Mouse (Mus musculus) ovary, postnatal 14 days (tissue): ENCODE measurements at regions not wholly inside any gene's neighbourhood (a gene's known extent, or its start where the extent isn't known, plus 50 kb on each side); places are given as distances from the start of the nearest gene placed in this dataset.

Source experiments
- DNase-seq: peaks from one replicate; pipeline ENCODE4 v3.0.0; 2022; ENCODE audit warnings: low spot score

DNA sequence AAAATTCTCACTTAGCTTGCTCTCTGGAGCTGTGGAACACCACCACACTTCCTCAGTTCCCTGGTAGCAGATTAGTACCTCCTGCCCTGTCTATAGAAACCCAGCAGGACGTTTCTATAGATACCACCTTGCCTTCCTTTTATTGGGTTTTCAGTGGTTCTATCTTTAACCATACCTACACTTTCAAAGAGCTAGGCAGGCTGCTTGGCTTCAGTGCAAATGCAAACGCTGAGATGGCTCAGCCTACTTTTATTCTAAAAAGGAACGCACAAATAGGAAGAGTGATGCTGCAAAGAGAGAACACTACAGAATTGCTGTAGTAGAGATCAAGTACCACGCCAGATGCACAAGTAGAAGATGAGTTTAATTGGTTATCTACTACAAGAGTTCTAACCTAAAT is 120.9 kb upstream of the Ifne start:
- DNase-seq: no peak

DNA sequence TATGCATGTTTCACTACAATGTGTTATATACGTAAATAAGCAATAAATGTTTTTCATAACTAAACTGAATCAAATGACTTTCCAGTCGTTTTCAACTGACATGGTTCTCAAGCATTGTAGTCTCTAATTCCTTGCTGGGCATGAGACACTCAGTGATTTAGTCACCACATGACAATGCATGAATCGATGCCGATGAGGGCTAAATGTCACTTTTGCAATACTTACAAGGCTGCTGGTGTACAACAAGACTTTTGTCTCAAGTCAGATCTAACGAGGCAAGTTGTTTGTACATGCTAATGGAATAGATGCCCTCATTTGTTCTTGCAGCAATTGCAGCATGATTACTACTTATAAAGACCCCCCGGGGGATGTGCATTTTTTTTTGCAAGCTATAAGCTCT is 120.2 kb upstream of the Ifne start:
- DNase-seq: no peak

DNA sequence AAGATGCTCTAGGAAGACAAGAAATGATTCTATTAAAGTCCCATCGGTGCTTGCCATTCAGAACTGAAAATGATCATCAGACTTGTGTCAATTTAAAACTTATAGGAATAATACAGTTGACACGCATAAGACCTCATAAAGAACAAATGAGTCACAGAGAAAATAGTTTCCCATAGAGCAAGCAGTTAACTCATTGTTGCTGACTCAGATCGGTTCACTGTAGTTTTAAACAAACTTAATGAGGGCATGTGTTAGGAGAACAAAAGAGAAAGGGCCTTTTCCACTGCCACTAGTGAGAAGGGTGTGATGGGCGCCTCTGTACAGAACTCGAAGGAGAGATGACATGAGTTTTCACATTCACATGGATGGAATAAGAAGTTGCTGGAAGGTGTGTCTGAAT is 118.3 kb upstream of the Ifne start:
- DNase-seq: no peak

DNA sequence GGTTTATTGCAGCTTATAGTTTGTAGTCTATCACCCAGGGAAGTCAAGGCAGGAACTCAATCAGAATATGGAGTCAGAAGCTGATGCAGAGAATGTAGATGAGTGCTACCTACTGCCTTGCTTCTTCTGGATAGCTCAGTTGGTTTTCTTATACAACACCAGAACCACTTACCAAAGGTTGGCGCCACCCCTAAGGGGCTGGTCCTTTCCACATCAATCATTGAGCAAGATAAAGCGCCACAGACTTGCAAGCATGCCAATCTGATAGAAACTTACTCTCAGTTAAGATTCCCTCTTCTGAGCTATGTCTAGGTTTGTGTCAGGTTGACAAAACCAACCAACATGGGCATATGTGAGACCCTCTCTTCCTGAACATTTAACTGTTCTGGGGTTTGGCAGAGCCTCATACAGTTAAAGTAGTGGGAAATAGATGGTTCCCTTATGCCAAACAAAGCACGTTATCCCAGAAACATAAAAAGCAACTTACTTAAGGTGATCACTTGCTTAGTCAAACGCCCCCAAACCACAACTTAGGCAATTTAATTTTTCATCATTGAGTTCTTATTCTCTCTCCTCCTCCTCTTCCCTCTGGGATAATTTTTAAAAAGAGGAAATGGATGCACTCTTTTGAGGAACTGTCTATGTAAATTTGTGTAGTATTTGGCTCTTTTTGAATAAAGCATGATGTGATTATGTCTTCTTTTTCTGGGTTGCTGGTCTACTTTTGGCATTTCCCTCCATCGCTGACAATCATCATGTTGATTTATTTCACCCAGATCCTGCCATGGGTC is 115.3 kb upstream of the Ifne start:
- DNase-seq: no peak

DNA sequence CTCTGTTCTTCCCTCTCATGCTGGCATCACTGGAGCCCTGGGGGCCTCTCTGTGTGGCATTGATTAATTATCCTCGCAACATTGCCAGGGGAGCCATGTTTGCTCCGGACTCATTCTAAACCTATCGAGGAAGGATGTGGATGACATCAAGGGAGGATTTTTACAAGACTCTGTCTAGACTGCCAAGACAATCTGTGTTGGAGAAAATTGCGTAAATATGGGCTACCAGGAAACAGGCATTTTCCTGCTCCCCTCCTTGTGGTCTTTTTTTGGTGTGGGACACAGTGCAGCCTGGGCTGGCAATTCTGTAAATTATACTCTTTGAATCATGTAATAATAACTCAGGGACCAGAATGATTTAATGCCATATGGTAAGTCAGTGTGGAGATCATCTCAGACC is 114.5 kb upstream of the Ifne start:
- DNase-seq: no peak

DNA sequence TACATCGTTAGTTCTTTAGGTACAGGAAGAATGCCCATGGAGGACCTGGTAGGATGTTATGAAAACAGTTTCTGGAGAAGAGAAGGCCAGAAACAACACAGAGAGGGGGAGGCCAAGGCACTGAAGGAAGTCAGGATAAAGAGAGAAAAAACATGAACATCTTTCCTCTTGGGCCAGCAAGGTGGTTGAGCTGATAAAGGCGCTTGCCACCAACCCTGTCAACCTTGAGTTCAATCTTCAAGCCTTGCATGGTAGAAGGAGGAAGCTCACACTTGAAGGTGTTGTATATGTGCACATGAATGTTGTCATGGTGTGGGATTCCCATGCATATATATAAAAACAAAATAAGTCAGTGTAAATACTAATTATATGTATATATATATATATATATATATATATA is 112.5 kb upstream of the Ifne start:
- no peak for DNase-seq

DNA sequence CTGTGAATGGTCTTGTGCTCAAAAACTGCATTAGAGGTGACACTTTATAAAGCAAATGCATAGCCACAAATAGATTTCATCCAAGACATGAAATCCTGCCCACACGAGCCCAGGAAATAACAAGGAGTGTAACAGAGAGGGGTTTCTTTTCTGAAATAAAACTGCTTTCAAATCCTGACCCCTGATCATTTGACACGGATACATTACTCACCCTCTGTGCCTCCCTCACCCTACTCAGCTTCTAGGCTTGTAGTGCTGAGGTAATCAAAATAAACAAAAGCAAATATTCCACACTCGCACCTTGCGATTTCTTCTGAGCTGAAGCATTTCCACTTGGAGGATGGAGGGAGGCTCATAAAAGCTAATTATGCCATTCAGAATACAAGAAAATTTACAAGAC is 108.4 kb upstream of the Ifne start:
- DNase-seq: no peak

DNA sequence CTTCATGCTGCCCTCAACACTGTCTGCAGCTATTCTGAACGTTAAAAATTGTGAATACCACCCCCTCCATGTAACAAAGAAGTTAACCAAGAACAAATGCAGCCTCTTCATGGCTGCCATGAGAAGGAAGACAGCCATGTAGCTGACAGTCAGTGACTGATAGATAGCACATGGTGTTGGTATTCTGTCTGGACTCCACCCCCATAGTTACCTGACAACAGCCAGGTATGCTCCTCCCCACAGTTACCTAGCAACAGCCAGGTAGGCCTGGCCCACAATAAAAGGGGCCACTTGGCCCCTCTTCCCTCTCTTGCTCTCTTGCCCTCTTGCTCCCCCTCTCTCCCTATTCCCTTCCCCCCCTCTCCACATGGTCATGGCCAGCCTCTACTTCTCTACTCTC is 107.1 kb upstream of the Ifne start:
- no peak for DNase-seq

DNA sequence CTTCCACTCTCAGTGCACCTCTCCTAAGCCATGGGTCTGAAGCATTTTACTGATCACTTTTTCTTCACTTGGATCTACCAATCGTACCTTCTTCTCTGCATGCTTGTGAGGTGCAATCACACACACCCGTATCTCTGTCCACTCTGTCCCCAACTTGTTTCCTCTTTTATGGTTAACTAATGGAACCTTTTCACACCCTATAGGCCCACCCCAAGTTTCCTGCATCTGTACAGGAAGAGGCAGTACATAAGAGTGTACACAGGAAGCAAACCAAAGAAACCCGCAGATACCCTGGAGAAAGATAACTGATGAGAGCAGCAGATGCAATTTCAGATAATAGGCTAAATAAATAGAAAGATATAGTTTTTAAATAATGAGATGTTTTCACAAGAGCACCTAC is 102.5 kb upstream of the Ifne start:
- DNase-seq: no peak

DNA sequence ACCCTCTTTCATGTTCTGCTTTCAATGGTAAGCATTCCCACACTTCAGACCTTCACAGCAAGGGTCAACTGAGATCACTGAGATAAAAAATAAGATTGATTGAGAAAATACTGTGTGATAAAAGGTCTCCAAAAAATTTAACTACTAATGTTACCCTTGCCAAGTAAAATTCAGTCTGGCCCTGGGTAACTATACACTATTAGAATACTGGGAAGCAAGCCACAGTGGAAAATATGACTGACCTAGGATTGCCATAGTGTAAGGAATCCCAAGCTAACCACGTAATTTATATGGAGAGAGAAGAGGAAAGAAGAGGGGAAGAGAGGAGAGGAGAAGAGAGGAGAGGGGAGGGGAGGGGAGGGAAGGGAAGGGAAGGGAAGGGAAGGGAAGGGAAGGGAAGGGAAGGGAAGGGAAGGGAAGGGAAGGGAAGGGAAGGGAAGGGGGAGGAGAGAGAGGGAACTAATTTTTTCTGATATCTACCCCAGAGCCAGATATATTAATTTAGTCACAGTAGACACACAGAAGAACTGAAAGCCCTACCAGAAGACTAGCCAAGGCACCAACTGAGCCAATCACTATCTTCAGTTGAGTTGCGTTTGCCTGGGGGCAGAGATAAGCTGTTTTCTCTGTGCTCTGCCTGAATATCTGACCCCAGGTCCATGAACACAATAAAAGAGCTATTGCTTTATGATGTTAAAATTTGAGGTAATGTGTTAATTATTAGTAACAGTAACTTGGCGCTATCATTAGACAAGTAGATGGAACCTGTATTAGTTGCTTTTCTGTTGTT is 97.3 kb upstream of the Ifne start:
- DNase-seq: no peak

DNA sequence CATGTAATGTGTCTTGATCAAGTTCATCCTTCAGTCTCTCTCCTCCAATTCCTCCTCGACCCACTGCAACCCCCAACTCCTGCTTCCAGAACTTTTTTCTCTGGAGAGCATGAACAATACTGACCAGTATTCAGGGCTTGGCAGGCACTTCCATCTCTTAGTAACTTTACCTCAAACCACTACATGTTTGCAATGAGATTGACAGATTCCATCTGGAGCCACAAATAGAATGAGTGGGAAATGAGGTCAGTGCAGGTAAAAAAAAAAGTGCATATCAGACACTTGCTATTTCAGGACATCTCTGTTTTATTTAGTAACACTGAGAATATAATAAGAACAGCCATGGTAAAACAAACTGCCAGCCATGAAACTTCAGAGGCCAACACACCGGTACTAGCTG is 94.5 kb upstream of the Ifne start:
- DNase-seq: no peak

DNA sequence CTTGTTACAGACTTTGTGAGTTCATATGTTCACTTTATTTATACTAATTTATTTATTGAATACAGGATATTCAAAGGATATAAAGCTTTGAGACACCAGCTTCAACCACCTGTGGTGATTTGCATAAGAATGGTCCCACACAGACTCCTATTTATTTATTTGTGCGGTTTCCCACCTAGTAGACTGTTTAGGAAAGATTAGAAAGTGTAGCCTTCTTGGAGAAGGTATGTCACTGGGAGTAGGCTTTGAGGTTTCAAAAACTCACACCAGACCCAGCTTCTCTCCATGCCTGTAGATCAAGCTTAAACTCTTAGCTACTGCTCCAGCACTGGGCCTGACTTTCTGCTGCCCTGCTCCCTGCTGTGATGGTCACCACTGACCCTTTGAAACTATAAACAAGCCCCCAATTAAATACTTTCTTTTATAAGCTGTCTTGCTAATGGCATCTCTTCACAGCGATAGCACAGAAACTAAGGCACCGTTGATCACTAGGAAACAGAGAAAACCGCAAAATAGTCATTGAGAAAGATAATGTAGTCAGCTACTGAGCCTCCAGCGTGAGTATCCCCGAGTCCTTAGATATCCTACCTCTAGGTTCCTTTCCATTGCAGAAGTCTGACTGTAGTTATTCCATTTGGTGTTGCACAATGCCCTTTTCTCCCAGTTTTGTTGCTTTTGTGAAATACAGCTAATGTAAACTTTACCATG is 89.3 kb upstream of the Ifne start:
- DNase-seq: no peak

DNA sequence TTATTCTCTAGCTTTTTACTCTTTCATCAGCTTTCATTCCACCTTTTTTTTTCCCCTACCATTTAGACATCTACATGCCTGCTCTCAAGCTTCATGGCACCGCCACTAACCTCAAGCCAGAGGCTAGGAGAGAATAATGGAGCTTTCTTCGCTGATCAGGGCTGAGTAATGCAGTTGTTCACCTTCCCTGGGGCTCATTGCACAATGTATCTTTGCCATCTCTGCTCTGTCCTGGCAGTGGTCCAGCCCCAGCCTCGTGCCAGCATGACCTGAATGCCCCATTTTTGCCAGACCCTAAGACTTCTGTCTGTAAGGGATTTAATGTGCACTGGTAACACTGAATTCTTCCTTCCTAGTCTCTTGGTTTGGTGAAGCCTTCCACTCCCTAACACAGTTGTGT is 79.6 kb upstream of the Ifne start:
- no peak for DNase-seq

DNA sequence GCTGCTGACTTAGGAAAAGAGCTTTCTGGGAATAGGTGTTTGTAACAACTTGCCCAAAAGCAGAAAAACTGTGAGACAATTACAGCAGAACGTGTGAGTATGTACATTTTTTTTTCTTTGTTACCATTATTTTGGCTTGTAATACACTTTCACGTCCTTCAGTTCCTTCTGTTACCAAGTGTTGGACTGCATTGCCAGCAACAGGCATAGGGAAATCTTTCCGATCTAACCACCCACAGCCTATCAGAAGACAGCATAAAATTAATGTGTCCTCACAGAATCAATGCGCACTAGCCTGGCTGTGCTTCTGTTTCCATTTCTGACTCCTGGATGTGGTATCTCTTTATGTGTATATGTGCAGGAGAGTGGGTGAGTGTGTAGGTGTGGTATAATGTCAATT is 76.6 kb upstream of the Ifne start:
- no peak for DNase-seq

DNA sequence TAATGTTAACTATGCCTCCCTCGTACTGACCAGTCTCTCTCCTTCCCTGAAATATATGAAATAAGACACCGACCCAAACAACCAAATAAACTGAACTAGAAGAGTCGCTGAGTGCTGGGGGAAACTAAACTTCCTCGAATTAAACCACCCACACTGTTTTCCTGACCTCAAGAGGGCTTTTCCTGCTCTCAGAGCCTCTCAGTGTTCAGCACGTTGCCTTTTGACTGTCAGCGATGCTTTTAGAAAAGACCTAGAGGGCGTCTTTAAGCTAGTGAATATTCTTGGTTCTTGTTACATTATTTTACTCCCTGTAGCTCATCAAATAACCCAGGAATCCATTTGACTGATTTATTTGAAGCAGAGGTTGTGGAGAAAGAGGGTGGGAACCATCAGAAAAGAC is 76.2 kb upstream of the Ifne start:
- no peak for DNase-seq

DNA sequence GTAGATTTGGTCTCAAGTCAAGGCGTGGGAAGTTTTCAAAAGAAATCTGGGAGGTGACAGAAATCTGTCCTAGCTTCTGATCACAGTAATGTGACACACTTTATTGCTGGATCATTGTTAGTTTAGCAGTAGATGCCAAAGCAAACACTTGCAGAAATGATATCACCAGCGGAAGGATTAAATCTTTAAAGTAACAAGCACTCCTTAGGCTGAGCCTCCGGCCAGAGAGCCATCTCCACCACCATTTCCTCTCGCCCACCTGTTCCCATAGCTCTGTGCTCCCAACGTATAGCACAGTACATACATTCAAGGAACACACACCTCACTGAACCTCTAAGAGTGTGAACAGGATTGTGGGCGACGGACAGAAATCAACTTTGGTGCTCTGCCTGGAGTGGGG is 75.6 kb upstream of the Ifne start:
- no peak for DNase-seq

DNA sequence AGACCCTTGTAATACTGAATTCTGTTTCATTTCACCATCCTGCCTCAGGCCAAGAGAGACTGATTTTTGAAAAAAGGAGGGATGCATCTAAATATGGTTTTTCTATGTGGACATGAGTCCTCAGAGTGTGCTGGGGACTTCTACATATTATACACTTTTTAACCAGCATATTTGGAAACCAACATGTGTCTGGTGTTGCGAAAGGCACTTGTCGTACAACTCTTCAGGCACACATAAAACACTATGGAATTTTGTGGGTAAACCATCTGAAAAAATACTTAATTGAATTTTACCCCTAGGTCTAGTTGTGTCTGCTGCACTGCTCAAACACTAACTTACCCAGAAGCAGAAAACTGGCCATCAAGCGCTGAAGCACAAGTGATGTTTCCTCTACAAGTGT is 74.0 kb upstream of the Ifne start:
- no peak for DNase-seq

DNA sequence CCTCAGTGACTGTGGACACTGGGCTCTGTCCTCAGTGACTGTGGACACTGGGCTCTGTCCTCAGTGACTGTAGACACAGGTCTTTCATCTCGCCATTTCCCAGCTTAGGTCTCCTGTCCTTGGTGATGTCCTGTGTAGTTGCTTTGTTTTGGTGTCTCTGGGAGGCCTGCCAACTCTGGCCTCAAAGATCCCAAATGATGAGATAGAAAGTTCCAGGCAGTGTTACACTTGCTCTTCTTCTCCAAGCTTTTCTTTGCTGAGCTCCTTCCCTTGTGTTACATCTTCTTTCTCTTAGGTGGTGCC is 71.0 kb upstream of the Ifne start:
- no peak for DNase-seq

DNA sequence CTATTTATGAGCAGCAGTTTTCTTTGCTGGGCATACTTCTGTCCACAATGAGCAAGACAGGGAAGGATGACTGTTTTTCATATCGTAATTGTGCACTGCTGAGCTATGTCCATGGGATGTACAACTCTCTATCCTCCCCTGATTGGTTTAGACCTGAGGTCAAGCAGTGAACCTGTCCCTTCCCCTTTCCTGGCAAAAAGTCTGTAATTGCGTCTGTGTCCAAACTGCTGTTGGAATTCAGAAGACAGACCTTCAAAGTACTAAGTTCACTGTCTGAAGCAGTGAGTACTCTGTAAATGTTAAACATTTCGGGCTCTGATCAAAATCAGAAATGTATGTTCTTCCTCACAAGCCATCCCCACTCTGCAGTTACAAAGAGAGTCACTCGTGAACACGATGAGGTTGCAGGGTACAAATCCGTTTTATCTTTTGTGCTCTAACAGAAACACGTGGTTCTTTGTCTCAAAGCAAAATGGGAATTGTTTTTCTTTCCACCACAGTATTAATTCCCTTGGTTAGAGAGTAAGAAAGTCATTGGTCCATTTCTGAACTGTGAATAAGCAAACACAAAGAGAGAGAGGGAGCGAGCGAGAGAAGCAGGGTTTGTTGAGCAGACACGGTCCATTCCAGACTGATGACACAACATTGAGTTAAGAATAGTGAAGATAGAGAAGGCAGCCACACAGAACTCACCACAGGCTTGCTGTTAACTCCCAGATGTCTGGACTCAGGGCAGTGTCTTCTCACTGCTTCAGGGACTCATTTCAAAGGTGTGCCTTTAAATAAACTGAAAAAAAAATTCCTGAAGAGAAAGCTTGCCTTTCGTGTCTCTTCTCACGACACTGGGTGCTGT is 70.4 kb upstream of the Ifne start:
- DNase-seq: no peak

DNA sequence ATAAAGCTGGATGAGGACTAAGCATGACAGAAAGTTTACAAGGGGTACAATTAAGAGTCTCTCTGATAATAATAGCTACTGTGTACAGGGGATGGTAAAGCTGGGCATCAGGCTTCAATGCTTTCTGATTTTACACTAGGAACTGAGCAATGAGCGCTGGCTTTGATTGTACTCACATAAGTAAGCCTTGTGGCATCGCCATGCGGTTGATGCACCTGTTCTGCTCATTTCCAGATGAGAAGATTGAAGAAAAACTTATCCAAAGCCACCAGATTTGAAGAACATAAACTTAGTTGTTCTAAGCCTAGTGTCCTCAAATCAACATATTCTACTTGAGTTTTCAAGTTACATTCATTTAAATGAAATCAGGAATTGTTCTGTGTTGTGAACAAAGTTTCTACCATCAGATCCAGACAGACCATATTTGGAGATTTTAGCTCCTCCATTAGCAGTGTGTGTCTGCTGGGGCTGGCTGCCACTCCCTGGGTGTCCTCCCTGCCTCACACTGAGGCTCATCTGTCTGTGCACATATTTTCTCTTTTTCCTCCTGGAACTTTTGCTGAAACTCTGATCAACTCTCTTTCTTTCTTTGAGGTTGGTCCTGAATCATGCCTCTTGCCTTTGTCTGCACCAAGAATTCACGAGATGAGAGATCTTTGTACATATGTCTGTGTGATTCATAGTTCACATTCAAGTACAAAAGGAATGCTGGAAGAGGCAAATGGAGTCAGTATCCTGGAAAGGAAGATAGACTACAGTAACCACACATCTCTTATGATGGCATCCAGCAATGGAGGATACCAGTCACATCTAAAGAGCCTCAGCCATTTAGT is 68.2 kb upstream of the Ifne start:
- DNase-seq: no peak

DNA sequence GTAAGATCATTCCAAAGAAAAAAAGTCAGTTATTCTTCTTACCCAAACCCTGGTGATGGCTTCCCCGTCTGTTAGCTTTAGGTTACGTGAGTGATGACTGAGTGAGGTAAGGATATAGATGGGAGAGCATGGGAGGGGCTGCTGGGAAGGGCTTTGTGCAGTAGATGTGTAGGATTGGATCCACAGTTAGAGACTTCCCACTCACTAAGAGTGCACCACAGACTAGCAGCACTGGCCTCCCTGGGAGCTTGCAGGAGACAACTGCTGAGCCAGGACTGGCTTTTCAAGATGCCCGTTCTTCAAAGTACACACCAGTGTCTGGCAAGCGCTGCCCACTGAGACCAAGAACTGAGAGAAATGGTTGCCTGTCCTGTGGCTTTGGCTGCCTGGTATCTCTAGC is 62.0 kb upstream of the Ifne start:
- DNase-seq: no peak

DNA sequence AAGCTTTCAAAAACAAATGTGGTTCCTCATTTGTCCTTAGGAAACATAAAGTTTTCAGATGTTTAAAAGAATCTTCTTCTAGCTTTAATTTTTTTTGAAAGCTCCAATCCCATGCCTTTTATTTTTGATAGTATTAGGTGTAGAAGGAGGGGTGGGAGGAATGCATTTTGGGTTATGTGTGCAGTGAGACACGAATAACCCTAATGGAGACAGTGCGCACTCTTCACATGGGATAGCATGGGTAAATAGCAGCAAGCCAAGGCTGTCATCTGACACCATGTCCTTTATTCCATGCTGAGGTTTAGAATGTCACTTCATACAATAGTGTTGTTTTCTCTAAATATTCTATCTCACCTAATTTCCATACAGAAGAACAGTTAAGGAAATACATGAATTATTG is 60.7 kb upstream of the Ifne start:
- DNase-seq: no peak
